Mouse (Mus musculus) stomach, embryonic 16.5 days (tissue): Measurements from ENCODE around the gene Ccdc136. TPM values are rescaled to one million over a fixed set of nuclear protein-coding genes. Genes with fewer than 3 reads are reported as not detected.
"Not testable (repeated sequence)": the region's sequence is repeated elsewhere in the genome, so short reads cannot be mapped to it uniquely, and the experiment has no call there.

Source experiments
- ATAC-seq: fragments of 200-750 bp; cut with Nextera tagmentation; 2 replicates; pipeline ENCODE4 v1.8.0; 2017; ENCODE audit warnings: moderate number of reproducible peaks, moderate TSS enrichment; ENCODE audit not compliant: insufficient read depth, low FRiP score
- H3K27ac ChIP-seq: fragments of 300-500 bp; sonication (generic); 2 replicates; pipeline ENCODE4 v1.5.1; 2014; ENCODE audit warnings: low read length
- H3K27me3 ChIP-seq: fragments of 300-500 bp; sonication (generic); 2 replicates; pipeline ENCODE4 v1.6.1; 2014; ENCODE audit warnings: low read length, control low read depth, mixed read lengths; ENCODE audit not compliant: control insufficient read depth, insufficient read depth
- H3K36me3 ChIP-seq: fragments of 300-500 bp; sonication (generic); 2 replicates; pipeline ENCODE4 v1.6.1; 2014; ENCODE audit warnings: low read length; ENCODE audit not compliant: control insufficient read depth, insufficient read depth
- H3K4me1 ChIP-seq: fragments of 300-500 bp; sonication (generic); 2 replicates; pipeline ENCODE4 v1.6.1; 2014; ENCODE audit warnings: low read length, control low read depth, mixed read lengths; ENCODE audit not compliant: control insufficient read depth, insufficient read depth
- H3K4me2 ChIP-seq: fragments of 300-500 bp; sonication (generic); 2 replicates; pipeline ENCODE4 v1.6.1; 2014; ENCODE audit warnings: low read depth, low read length, mixed read lengths
- H3K4me3 ChIP-seq: fragments of 300-500 bp; sonication (generic); replicated peaks from 2 replicates; pipeline ENCODE4 v1.5.1; 2014; ENCODE audit warnings: mild to moderate bottlenecking, low read length
- H3K9ac ChIP-seq: fragments of 300-500 bp; sonication (generic); 2 replicates; pipeline ENCODE4 v1.6.1; 2014; ENCODE audit warnings: low read length
- H3K9me3 ChIP-seq: fragments of 300-500 bp; sonication (generic); replicated peaks from 2 replicates; pipeline ENCODE4 v1.6.1; 2016; ENCODE audit warnings: low read length, control low read depth; ENCODE audit not compliant: control insufficient read depth
- WGBS: fragments of 180-500 bp; shearing (Covaris S2); extraction: QIAGEN DNeasy Blood & Tissue Kit; methylation state at CpG from one replicate; pipeline ENCODE4 v1.1.7; 2014; 5-methylcytosine and 5-hydroxymethylcytosine counted together
- polyA plus RNA-seq: library from polyadenylated mRNA; unstranded; fragments of >200 nt; fragmentation: Nextera tagmentation; extraction: Ambion mirVana; gene quantifications from 2 replicates; pipeline ENCODE4 v1.2.1, GENCODE M21; 2015

Gene Ccdc136
- polyA plus RNA-seq, 1 experiment from 2014 or later, result 14.4 TPM

DNA sequence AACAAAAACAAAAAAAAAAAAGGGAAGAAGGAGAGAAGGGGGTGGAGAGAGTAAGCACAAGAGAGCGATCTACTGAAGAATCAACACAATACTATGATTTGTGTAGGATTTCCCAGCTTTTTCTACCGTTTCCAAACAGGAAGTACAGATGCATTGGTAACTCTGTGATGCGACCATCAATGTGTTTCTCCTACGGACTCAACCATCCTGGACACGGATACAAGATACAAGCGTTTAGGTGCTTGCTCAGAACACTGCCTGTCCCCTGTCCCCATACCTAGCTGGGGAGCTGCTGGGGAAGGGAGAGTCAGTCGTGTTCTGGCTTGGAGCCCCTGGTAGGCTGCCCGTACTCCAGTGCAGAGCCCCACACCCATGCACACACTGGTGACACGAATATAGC, 6.7 kb upstream of the Ccdc136 start:
- WGBS, result 44% methylated on average over 9 of the region's 9 CpGs
- no peak overlapping the region for H3K4me2 ChIP-seq
- no peak overlapping the region for H3K9ac ChIP-seq
- peaks cover 4% of the 10 kb centered on the region; the same call in 1 of the 2 replicates for H3K4me1 ChIP-seq
- no peak for ATAC-seq
- H3K36me3 ChIP-seq, result no peaks in the 10 kb centered on the region
- H3K9me3 ChIP-seq, result no peaks in the 10 kb centered on the region
- no peak overlapping the region for H3K27ac ChIP-seq
- no peaks in the 10 kb centered on the region for H3K27me3 ChIP-seq
- no peak overlapping the region for H3K4me3 ChIP-seq

DNA sequence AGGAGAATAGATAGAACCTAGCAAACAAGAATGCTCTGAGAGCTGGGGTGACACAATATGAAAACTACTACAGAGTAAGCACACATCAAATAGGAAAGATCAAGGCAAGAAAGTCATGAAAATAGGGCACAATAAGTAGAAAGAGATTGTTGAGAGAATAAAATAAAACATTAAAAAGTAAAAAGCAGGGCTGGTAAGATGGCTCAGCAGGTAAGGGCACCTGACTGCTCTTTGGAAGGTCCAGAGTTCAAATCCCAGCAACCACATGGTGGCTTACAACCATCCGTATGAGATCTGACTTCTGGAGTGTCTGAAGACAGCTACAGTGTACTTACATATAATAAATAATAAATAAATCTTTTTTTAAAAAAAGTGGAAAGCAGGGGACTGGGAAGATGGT, 5.6 kb upstream of the Ccdc136 start:
- WGBS, result 82% methylated on average over 1 of the region's 1 CpGs
- not testable (repeated sequence) for H3K4me1 ChIP-seq, H3K36me3 ChIP-seq, H3K9me3 ChIP-seq, H3K4me3 ChIP-seq, H3K27ac ChIP-seq, ATAC-seq, H3K4me2 ChIP-seq, H3K27me3 ChIP-seq, H3K9ac ChIP-seq

DNA sequence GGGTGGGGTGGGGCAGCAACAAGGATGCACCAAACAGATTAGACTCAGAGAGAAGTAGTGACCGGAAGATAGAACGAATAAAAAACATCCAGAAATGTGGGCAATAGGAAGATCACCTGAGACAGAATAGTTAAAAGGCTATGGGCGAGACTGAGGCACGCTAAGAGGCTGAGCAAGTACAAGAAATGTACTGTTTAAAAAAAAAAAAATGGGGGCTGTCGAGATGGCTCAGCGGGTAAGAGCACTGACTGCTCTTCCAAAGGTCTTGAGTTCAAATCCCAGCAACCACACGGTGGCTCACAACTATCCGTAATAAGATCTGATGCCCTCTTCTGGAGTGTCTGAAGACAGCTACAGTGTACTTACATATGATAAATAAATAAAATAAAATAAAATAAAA, 4.9 kb upstream of the Ccdc136 start:
- not testable (repeated sequence) for H3K27ac ChIP-seq, H3K9me3 ChIP-seq, H3K9ac ChIP-seq, H3K4me2 ChIP-seq, ATAC-seq, H3K4me1 ChIP-seq, H3K36me3 ChIP-seq, H3K27me3 ChIP-seq, H3K4me3 ChIP-seq
- WGBS, result 77% methylated on average over 8 of the region's 8 CpGs

DNA sequence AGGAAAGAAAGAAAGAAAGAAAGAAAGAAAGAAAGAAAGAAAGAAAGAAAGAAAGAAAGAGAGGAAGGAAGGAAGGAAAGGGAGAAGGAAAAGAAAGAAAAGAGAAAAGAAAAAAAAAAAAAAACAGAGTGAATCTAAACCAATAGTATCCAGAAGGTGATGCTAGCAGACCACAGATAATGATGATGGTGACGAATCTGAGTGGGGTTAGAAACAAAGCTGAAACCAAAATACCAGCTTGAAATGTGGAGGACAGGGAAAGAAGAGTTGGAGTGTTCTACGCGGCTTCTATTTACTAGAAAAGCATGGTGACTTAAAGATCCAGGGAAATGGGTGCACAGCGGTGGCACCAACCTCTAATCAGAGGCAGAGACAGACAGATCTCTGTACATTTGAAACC, 4.3 kb upstream of the Ccdc136 start:
- Histone ChIP-seq H3K27ac (no peak overlapping the region), H3K4me1 (peaks cover 10% of the 10 kb centered on the region), H3K4me2 (no peak overlapping the region), H3K9me3 (no peaks in the 10 kb centered on the region), H3K9ac (no peak overlapping the region), H3K4me3 (no peak overlapping the region), H3K27me3 (peaks cover 6% of the 10 kb centered on the region; the same call in 1 of the 2 replicates), H3K36me3 (no peaks in the 10 kb centered on the region)
- WGBS, result 66% methylated on average over 4 of the region's 4 CpGs
- ATAC-seq, result no peak

DNA sequence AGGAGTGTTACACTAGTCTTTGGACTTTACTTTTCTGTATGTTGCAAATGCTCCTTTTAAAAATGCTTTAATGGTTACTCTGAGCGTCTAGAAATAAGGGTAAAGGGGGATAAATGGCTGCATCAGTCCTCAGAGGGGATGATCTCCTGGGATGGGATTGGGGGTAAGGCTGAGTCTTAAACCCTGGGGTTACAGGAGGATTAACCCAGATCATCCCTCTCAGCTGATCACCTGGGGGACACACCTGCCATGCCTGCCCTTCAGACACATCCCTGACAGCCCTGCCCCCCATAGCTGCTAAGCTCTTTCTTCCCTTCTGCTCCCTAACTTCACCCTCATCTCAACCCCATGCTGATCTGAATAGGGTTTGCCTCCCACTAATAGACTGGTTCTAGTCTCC, 1.8 kb upstream of the Ccdc136 start:
- peaks cover 11% of the 10 kb centered on the region for H3K4me1 ChIP-seq
- H3K4me3 ChIP-seq, result no peak overlapping the region
- ATAC-seq, result no peak
- no peaks in the 10 kb centered on the region for H3K9me3 ChIP-seq
- no peak overlapping the region for H3K4me2 ChIP-seq
- no peaks in the 10 kb centered on the region for H3K36me3 ChIP-seq
- WGBS, result 62% methylated on average over 1 of the region's 1 CpGs
- H3K27ac ChIP-seq, result no peak overlapping the region
- peaks cover 6% of the 10 kb centered on the region; the same call in 1 of the 2 replicates for H3K27me3 ChIP-seq
- H3K9ac ChIP-seq, result no peak overlapping the region

DNA sequence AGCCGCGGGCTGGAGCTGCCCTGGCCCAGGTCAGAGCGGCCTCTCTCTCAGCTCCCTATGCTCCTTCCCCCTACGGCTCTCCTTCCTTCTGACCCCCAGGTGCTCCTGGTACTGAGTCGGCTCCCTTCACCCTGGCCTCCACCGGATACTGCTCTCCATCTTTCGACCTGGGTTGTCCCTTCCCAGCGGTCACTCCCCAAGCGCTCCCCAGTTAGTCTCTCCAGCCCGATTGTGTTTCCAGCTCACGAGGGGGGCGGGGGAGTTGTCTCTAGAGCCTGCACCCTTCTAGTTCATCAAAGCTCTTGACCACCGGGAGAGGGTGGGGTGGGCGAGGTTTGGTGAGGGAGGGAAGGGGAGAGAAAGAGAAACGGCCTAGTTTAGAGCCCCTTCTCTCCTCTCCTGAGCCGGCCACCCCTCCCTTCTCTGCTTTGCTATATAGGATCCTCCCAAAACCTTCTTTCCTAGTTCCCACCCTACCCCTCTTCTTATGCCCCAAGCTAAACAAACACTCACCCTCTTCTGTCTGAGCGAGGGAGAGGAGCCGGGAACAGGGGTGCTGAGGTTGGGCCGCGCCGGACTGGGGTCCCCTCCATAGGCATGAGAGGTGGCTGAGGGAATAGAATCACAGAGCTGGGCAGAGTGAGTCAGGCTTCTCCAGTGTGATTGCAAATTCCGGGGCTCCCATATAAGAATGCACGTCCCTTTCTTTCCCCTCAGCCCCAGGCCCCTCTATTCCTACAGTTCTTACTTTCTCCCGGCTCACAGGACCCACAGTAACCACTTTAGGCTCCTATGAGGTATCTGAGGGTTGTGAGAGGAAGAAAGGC, 818 bp downstream of the Ccdc136 start:
- 3% methylated on average over 21 of the region's 24 CpGs for WGBS

DNA sequence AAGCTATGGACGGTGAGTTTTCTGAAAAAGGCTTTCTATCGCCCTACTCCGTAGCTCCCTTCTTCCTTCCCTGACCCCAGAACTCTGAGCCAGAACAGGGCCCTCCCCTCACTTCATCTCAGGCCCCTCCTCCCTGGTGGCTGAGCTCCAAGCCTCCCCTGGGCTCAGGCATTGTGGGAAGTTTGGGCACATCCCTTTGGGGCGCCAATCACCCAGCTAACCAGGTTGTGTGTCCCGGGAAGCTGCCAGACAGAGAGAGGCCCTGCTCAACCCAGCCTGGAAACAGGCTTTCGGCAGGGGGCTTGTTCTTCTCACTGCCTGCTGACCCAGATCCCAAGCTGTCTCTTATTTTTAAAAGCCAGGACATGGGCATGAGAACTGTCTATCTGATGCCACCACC, 1.5 kb downstream of the Ccdc136 start:
- no peak for ATAC-seq
- Histone ChIP-seq H3K4me3 (peak overlapping the region; percentile 72), H3K27me3 (peaks cover 6% of the 10 kb centered on the region; the same call in 1 of the 2 replicates), H3K9me3 (no peaks in the 10 kb centered on the region), H3K27ac (peak overlapping the region; percentile 7; the same call in 1 of the 2 replicates), H3K4me2 (peak overlapping the region; percentile 93), H3K4me1 (peaks cover 11% of the 10 kb centered on the region), H3K9ac (peak overlapping the region; percentile 76; the same call in 1 of the 2 replicates), H3K36me3 (no peaks in the 10 kb centered on the region)
- 15% methylated on average over 6 of the region's 6 CpGs for WGBS

More for the DNA sequence above, 818 bp downstream of the Ccdc136 start:
- Histone ChIP-seq H3K4me3 (peak overlapping the region; percentile 72), H3K36me3 (no peaks in the 10 kb centered on the region), H3K4me2 (peak overlapping the region; percentile 93), H3K9ac (peak overlapping the region; percentile 76), H3K27ac (peak overlapping the region; percentile 7), H3K4me1 (peaks cover 11% of the 10 kb centered on the region), H3K9me3 (no peaks in the 10 kb centered on the region), H3K27me3 (peaks cover 6% of the 10 kb centered on the region; the same call in 1 of the 2 replicates)
- peak; percentile 72 for ATAC-seq

DNA sequence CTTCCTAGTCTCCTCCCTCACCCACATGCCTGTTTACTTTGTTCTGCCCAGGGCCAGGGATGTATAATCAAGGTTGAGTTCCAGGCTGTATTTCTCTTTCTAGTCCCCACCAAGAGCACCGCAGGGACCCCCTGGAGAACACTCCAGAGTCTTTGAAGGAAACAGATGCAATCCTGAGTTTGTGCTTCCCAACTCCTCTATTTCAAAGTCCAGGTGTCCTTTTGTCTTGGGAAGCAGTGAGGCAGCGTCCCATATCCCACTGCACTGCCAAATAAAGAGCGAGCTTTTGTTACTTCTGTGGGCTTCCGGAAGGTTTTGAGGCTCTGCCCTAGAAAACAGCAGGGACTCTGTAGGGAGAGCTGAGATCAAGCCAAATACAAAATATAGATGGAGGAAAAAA, 3.7 kb downstream of the Ccdc136 start:
- H3K27me3 ChIP-seq, result peaks cover 6% of the 10 kb centered on the region; the same call in 1 of the 2 replicates
- H3K4me2 ChIP-seq, result no peak overlapping the region
- no peaks in the 10 kb centered on the region for H3K36me3 ChIP-seq
- 89% methylated on average over 4 of the region's 4 CpGs for WGBS
- ATAC-seq, result no peak
- no peak overlapping the region for H3K27ac ChIP-seq
- no peak overlapping the region for H3K4me3 ChIP-seq
- no peaks in the 10 kb centered on the region for H3K9me3 ChIP-seq
- H3K9ac ChIP-seq, result no peak overlapping the region
- H3K4me1 ChIP-seq, result peaks cover 14% of the 10 kb centered on the region

DNA sequence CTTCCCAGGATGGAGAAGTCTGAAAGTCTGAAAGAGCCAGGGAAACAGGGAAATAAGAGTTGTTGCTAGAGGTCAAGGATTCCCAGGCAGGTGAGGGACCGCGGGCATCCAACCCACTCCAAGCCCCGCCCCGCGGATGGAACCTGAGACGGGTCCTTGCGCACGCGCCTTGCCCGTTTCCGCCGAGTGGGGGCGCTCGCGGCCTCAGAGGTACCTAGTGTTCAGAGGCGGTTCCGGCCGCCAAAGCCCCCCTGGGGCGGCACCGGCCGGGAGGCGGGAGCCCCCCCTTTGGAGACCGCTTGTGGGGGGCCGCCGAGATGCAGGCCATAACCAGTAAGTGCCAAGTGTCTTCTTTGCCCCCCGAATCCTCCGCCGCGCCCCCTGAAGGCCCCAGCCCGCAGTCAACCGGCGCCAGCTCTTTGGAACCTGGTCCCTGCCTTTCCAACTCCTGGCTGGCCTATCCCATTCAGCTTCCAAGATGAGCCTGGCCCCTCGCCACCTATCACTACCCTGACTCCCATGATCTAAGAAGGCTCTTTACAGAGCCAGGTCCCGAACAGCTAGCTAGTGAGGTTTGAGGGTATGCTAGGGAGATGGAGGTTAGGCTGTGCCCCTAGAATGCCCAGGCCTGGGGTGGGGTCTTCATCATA, 6.7 kb downstream of the Ccdc136 start:
- Histone ChIP-seq H3K4me1 (0 out of 2 replicates have a peak, but pooled peaks cover 3% of the 10 kb centered on the region), H3K4me3 (0 out of 2 replicates have a peak overlapping the region, but pooled peaks have one; percentile 8), H3K27ac (no peak overlapping the region), H3K9ac (no peak overlapping the region), H3K36me3 (no peaks in the 10 kb centered on the region), H3K9me3 (no peaks in the 10 kb centered on the region), H3K4me2 (peak overlapping the region; percentile 41), H3K27me3 (no peaks in the 10 kb centered on the region)
- ATAC-seq, result no peak
- 9% methylated on average over 34 of the region's 34 CpGs for WGBS
